Mouse (Mus musculus) testis, adult 2 months (tissue): ENCODE measurements around the gene Hspb2.

ENCODE experiments used
- CTCF ChIP-seq: fragments of 200-500 bp; IDR thresholded peaks from 2 replicates; pipeline ENCODE4 v1.5.1; 2012; ENCODE audit warnings: low read depth, mild to moderate bottlenecking, inconsistent platforms, low read length, moderate library complexity; ENCODE audit not compliant: control insufficient read depth, insufficient read depth, insufficient replicate concordance
- POLR2A ChIP-seq: fragments of 200-500 bp; IDR thresholded peaks from 2 replicates; pipeline ENCODE4 v1.6.1; 2012; ENCODE audit warnings: low read depth, mild to moderate bottlenecking, inconsistent platforms, low read length, moderate library complexity; ENCODE audit not compliant: control insufficient read depth

- TF ChIP-seq POLR2A (no peak), CTCF (no peak)
Observed at GRCm38 (mm10) chr9:50751323-50751722, 831 bp downstream of the Hspb2 start, which contains the start of gene Cryab.
